Mouse (Mus musculus): ENCODE measurements around the gene Ccdc174. TPM values are rescaled to one million over a fixed set of nuclear protein-coding genes. Genes with fewer than 3 reads are reported as not detected.
A peak's percentile ranks its signal among the peaks of the same experiment; 100 is the strongest.

Gene Ccdc174
- polyA plus RNA-seq, 2 experiments, result 6.8 to 10.9 TPM

- WGBS (ENCODE audit: insufficient replicate concordance), result 63% methylated on average over 10 of the region's 10 CpGs
- Histone ChIP-seq H3K27ac (no peak overlapping the region), H3K36me3 (replicated peaks; ENCODE audit: control insufficient read depth, insufficient read depth, low read depth) (no peaks in the 10 kb centered on the region), H3K27me3 (ENCODE audit: control insufficient read depth, insufficient read depth, low read length) (no peaks in the 10 kb centered on the region), H3K9ac (replicated peaks) (no peak overlapping the region), H3K4me2 (ENCODE audit: low read depth) (no peak overlapping the region), H3K4me3 (ENCODE audit: insufficient read depth in 1 of 2, low read depth in 2 of 2, low read length in 2 of 2) (no peak overlapping the region), H3K9me3 (ENCODE audit: control insufficient read depth, low read length) (no peaks in the 10 kb centered on the region), H3K4me1 (replicated peaks; ENCODE audit: control insufficient read depth in 2 of 2, insufficient read depth in 2 of 2, low read length in 1 of 2) (no peaks in the 10 kb centered on the region)
- DNase-seq (ENCODE audit: low read depth in 3 of 3, low spot score in 3 of 3) (no peak), ATAC-seq (ENCODE audit: insufficient read depth) (no peak)
- no peak for TF ChIP-seq CTCF (IDR thresholded peaks at IDR 0.05; ENCODE audit: low read depth)
- no peak for TF ChIP-seq EP300 (IDR thresholded peaks at IDR 0.05; ENCODE audit: low read depth)
Measured at GRCm38 (mm10) chr6:91914011-91914410, 36.2 kb downstream of the Ccdc174 start.

GRCm38 (mm10) chr6:91917286-91917685 is 39.4 kb downstream of the Ccdc174 start:
- Histone ChIP-seq H3K9ac (replicated peaks) (no peak overlapping the region), H3K4me2 (ENCODE audit: low read depth) (no peak overlapping the region), H3K27ac (no peak overlapping the region), H3K4me3 (ENCODE audit: insufficient read depth in 1 of 2, low read depth in 2 of 2, low read length in 2 of 2) (no peak overlapping the region), H3K4me1 (replicated peaks; ENCODE audit: control insufficient read depth in 2 of 2, insufficient read depth in 2 of 2, low read length in 1 of 2) (no peaks in the 10 kb centered on the region), H3K36me3 (replicated peaks; ENCODE audit: control insufficient read depth, insufficient read depth, low read depth) (no peaks in the 10 kb centered on the region), H3K9me3 (ENCODE audit: control insufficient read depth, low read length) (no peaks in the 10 kb centered on the region), H3K27me3 (ENCODE audit: control insufficient read depth, insufficient read depth, low read length) (no peaks in the 10 kb centered on the region)
- DNase-seq (ENCODE audit: low read depth in 3 of 3, low spot score in 3 of 3) (no peak), ATAC-seq (ENCODE audit: insufficient read depth) (no peak)
- 17% methylated on average over 4 of the region's 4 CpGs for WGBS (ENCODE audit: insufficient replicate concordance)
- TF ChIP-seq EP300 (IDR thresholded peaks at IDR 0.05; ENCODE audit: low read depth) (no peak), CTCF (IDR thresholded peaks at IDR 0.05; ENCODE audit: low read depth) (no peak)

- 73% methylated on average over 11 of the region's 11 CpGs for WGBS (ENCODE audit: insufficient replicate concordance)
- ATAC-seq (ENCODE audit: insufficient read depth), result no peak
Measured at GRCm38 (mm10) chr6:91917716-91918115, 39.9 kb downstream of the Ccdc174 start.

DNA sequence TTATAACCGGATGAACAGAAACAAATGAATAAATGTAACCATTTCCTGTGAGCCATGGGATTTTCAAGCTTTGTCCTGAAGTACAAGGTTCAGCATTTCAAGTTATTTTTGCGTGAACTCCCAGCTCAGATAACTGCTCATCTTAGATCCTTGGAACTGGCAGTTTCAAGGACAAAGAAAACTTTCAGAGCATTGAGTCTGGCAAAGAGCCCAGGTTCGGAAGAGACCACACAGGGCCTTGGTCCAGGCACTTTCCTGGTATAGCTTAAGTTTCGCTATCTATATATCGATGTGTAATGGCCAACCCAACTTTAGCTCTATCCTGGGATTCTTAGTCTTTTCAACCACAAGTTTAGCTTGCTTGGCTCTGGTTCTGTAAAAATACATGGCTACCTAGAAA is 53.4 kb downstream of the Ccdc174 start:
- ATAC-seq (ENCODE audit: insufficient read depth) (no peak), DNase-seq (ENCODE audit: low read depth in 3 of 3, low spot score in 3 of 3) (no peak)
- Histone ChIP-seq H3K9me3 (ENCODE audit: control insufficient read depth, low read length) (no peaks in the 10 kb centered on the region), H3K27me3 (ENCODE audit: control insufficient read depth, insufficient read depth, low read length) (no peaks in the 10 kb centered on the region), H3K9ac (replicated peaks) (no peak overlapping the region), H3K27ac (no peak overlapping the region), H3K4me1 (replicated peaks; ENCODE audit: control insufficient read depth in 2 of 2, insufficient read depth in 2 of 2, low read length in 1 of 2) (no peaks in the 10 kb centered on the region), H3K4me2 (ENCODE audit: low read depth) (no peak overlapping the region), H3K4me3 (ENCODE audit: insufficient read depth in 1 of 2, low read depth in 2 of 2, low read length in 2 of 2) (no peak overlapping the region), H3K36me3 (replicated peaks; ENCODE audit: control insufficient read depth, insufficient read depth, low read depth) (no peaks in the 10 kb centered on the region)
- WGBS (ENCODE audit: insufficient replicate concordance), result 65% methylated on average over 5 of the region's 5 CpGs
- no peak for TF ChIP-seq EP300 (IDR thresholded peaks at IDR 0.05; ENCODE audit: low read depth)
- TF ChIP-seq CTCF (IDR thresholded peaks at IDR 0.05; ENCODE audit: low read depth), result no peak

More at GRCm38 (mm10) chr6:91917716-91918115, 39.9 kb downstream of the Ccdc174 start:
- H3K27ac ChIP-seq, result no peak overlapping the region
- no peaks in the 10 kb centered on the region for H3K27me3 ChIP-seq (ENCODE audit: control insufficient read depth, insufficient read depth, low read length)
- H3K4me1 ChIP-seq (replicated peaks; ENCODE audit: control insufficient read depth in 2 of 2, insufficient read depth in 2 of 2, low read length in 1 of 2), result no peaks in the 10 kb centered on the region
- no peaks in the 10 kb centered on the region for H3K9me3 ChIP-seq (ENCODE audit: control insufficient read depth, low read length)
- no peak for DNase-seq (ENCODE audit: low read depth in 3 of 3, low spot score in 3 of 3)
- H3K4me2 ChIP-seq (ENCODE audit: low read depth), result no peak overlapping the region
- H3K36me3 ChIP-seq (replicated peaks; ENCODE audit: control insufficient read depth, insufficient read depth, low read depth), result no peaks in the 10 kb centered on the region
- H3K9ac ChIP-seq (replicated peaks), result no peak overlapping the region
- TF ChIP-seq EP300 (IDR thresholded peaks at IDR 0.05; ENCODE audit: low read depth), result no peak
- TF ChIP-seq CTCF (IDR thresholded peaks at IDR 0.05; ENCODE audit: low read depth), result no peak
- H3K4me3 ChIP-seq (ENCODE audit: insufficient read depth in 1 of 2, low read depth in 2 of 2, low read length in 2 of 2), result no peak overlapping the region

DNA sequence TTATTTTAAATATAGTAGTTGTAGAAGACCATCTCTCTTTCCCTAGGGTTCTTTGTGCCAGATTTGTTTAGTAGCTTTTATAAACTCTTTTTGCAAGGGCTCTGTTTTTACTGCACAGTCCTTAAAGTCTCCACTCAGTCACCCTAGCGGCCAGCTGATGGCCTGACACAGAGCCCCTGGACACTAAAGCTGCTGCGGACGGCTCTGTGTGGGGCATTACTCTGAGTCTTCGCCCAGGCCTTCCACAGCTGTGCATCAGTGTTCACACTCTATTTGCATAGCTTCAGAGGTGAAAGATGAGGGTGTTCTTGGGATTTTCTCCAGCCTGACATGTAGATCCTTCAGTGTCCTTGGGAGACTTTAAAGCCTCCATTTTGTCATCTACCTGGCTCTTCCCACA is 60.6 kb downstream of the Ccdc174 start:
- DNase-seq (ENCODE audit: low read depth in 3 of 3, low spot score in 3 of 3) (no peak), ATAC-seq (ENCODE audit: insufficient read depth) (no peak)
- H3K27ac ChIP-seq, result no peak overlapping the region
- TF ChIP-seq CTCF (IDR thresholded peaks at IDR 0.05; ENCODE audit: low read depth), result 0 out of 2 replicates have a peak, but pooled peaks have one; percentile 2
- TF ChIP-seq EP300 (IDR thresholded peaks at IDR 0.05; ENCODE audit: low read depth), result no peak
- no peaks in the 10 kb centered on the region for H3K9me3 ChIP-seq (ENCODE audit: control insufficient read depth, low read length)
- H3K9ac ChIP-seq (replicated peaks), result no peak overlapping the region
- H3K36me3 ChIP-seq (replicated peaks; ENCODE audit: control insufficient read depth, insufficient read depth, low read depth), result no peaks in the 10 kb centered on the region
- H3K27me3 ChIP-seq (ENCODE audit: control insufficient read depth, insufficient read depth, low read length), result no peaks in the 10 kb centered on the region
- no peaks in the 10 kb centered on the region for H3K4me1 ChIP-seq (replicated peaks; ENCODE audit: control insufficient read depth in 2 of 2, insufficient read depth in 2 of 2, low read length in 1 of 2)
- 63% methylated on average over 4 of the region's 4 CpGs for WGBS (ENCODE audit: insufficient replicate concordance)
- H3K4me3 ChIP-seq (ENCODE audit: insufficient read depth in 1 of 2, low read depth in 2 of 2, low read length in 2 of 2), result no peak overlapping the region
- H3K4me2 ChIP-seq (ENCODE audit: low read depth), result no peak overlapping the region

Data from liver, embryonic 14.5 days (tissue).